14 mouse cellular contexts compared by ENCODE assay signal in the genomic region with DNA sequence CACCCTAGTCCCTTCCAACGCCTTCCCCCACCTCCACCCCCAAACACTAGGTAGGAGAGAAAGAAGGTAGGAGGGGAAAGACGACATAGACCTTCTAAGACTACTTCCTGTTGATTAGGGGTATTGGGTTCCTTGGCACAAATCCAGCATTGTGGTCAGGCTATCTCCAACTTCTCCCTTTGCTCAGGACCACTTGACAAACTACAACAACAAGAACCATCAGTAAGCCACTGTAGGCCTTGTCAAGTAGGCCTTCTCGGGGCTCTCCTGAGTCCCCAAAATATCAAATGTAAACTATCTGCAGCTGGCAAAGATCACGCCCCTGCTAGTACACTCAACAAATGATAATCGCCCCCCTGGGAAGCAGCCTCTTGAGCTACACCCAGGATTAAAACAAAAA. TPM values are rescaled to one million over a fixed set of nuclear protein-coding genes. Genes with fewer than 3 reads are reported as not detected.
DNase-seq lines count a peak whose midpoint lies in the region; ATAC-seq and TF ChIP-seq lines count a peak whose summit lies in the region.
"Had no signal": no experiment of that assay in that cellular context is flagged by ENCODE, and none has a peak within 500 bp of the region (broad histone marks: within the 10 kb centered on the region; RNA-seq: fewer than 3 reads in every experiment).

No protein-coding gene starts in this region.

- no peak for TF ChIP-seq CTCF in liver, postnatal 0 days (IDR thresholded peaks at IDR 0.05; ENCODE audit: low read depth)

- H3K27me3 ChIP-seq in liver, postnatal 0 days (ENCODE audit: insufficient read depth, low read length): no peaks in the 10 kb centered on the region
- no peaks in the 10 kb centered on the region for H3K27me3 ChIP-seq in midbrain, embryonic 14.5 days (ENCODE audit: control insufficient read depth, insufficient read depth, low read length)
- H3K27me3 ChIP-seq: hindbrain, embryonic 15.5 days; limb, embryonic 12.5 days had no signal

- H3K27ac ChIP-seq in liver, postnatal 0 days (ENCODE audit: low read depth): peak overlapping the region; percentile 64
- H3K27ac ChIP-seq in midbrain, embryonic 14.5 days (replicated peaks; ENCODE audit: low read depth, low read length): no peak overlapping the region
- H3K27ac ChIP-seq: hindbrain, embryonic 15.5 days; limb, embryonic 12.5 days had no signal

- 33% methylated on average over 5 of the region's 5 CpGs for WGBS in liver, postnatal 0 days (ENCODE audit: insufficient replicate concordance)
- 88% methylated on average over 5 of the region's 5 CpGs for WGBS in midbrain, embryonic 14.5 days

- no peak overlapping the region for H3K9ac ChIP-seq in liver, postnatal 0 days (replicated peaks)
- no peak overlapping the region for H3K9ac ChIP-seq in midbrain, embryonic 14.5 days (replicated peaks; ENCODE audit: low read length)
- H3K9ac ChIP-seq: hindbrain, embryonic 15.5 days; limb, embryonic 12.5 days had no signal

- no peak for ATAC-seq in liver, postnatal 0 days
- no peak for ATAC-seq in midbrain, embryonic 14.5 days (ENCODE audit: low FRiP score, low TSS enrichment)

- H3K4me3 ChIP-seq in liver, postnatal 0 days (ENCODE audit: low read depth, low read length): no peak overlapping the region
- no peak overlapping the region for H3K4me3 ChIP-seq in midbrain, embryonic 14.5 days (replicated peaks; ENCODE audit: low read depth, low read length)
- H3K4me3 ChIP-seq: hindbrain, embryonic 15.5 days; limb, embryonic 12.5 days; myocyte had no signal

- H3K4me2 ChIP-seq in liver, postnatal 0 days (ENCODE audit: low read depth, low read length): peak overlapping the region; percentile 30; the same call in 1 of the 2 replicates
- H3K4me2 ChIP-seq in midbrain, embryonic 14.5 days (ENCODE audit: low read length): no peak overlapping the region
- H3K4me2 ChIP-seq: heart, embryonic 11.5 days; hindbrain, embryonic 15.5 days; limb, embryonic 12.5 days had no signal

- TF ChIP-seq EP300 in liver, postnatal 0 days (IDR thresholded peaks at IDR 0.05; ENCODE audit: low read depth): no peak

- H3K36me3 ChIP-seq in liver, postnatal 0 days (replicated peaks; ENCODE audit: insufficient read depth, low read length): peaks cover 27% of the 10 kb centered on the region
- H3K36me3 ChIP-seq in midbrain, embryonic 14.5 days (ENCODE audit: control insufficient read depth, insufficient read depth, low read length): peaks cover 30% of the 10 kb centered on the region

- H3K4me1 ChIP-seq in liver, postnatal 0 days (ENCODE audit: insufficient read depth): peaks cover 33% of the 10 kb centered on the region
- peaks cover 13% of the 10 kb centered on the region for H3K4me1 ChIP-seq in midbrain, embryonic 14.5 days (ENCODE audit: control insufficient read depth, insufficient read depth, low read length)

- peak; percentile 44 to 61 for DNase-seq in spleen, postnatal 36 days (ENCODE audit: low spot score in 2 of 2)
- no peak for DNase-seq in spleen, adult 12 weeks (ENCODE audit: low spot score)
- DNase-seq in c-Kit-positive CD71-negative TER-119-negative erythroid progenitor cells, embryonic 14.5 days (ENCODE audit: low read depth): peak; percentile 59
- peak; percentile 50 for DNase-seq in liver, postnatal 0 days
- DNase-seq in layer of hippocampus, postnatal 36 days: no peak
- DNase-seq in kidney, postnatal 10 days: no peak
- no peak for DNase-seq in midbrain, embryonic 14.5 days
- DNase-seq: adrenal gland, adult 8-10 months; kidney, postnatal 14 days; retina, postnatal 1 day had no signal

- no peaks in the 10 kb centered on the region for H3K9me3 ChIP-seq in liver, postnatal 0 days (ENCODE audit: low read length)
- no peaks in the 10 kb centered on the region for H3K9me3 ChIP-seq in midbrain, embryonic 14.5 days (ENCODE audit: control insufficient read depth, low read length)
- H3K9me3 ChIP-seq: hindbrain, embryonic 15.5 days; limb, embryonic 12.5 days had no signal

RNA-seq across cellular contexts. Expression of gene Cpsf2, which starts 4.5 kb away (rescaled TPM):
- polyA plus RNA-seq in liver, postnatal 0 days (2015; fragmentation: Nextera tagmentation; extraction: Ambion mirVana): 11.4 and 12.0 TPM in 2 replicates
- 10 to 100 TPM; 27.8 to 28.8 TPM for total RNA-seq in layer of hippocampus, postnatal 36 days (2021)
- polyA plus RNA-seq in midbrain, embryonic 14.5 days (2014; fragmentation: Nextera tagmentation; extraction: Ambion mirVana): 32.3 and 37.4 TPM in 2 replicates

RNA-seq across cellular contexts. Expression of gene Atxn3, which starts 22.2 kb away (rescaled TPM):
- polyA plus RNA-seq in liver, postnatal 0 days (2015; fragmentation: Nextera tagmentation; extraction: Ambion mirVana): 7.4 and 7.6 TPM in 2 replicates
- 10 to 100 TPM; 21.9 to 22.7 TPM for total RNA-seq in layer of hippocampus, postnatal 36 days (2021)
- 13.6 and 19.5 TPM in 2 replicates for polyA plus RNA-seq in midbrain, embryonic 14.5 days (2014; fragmentation: Nextera tagmentation; extraction: Ambion mirVana)

Comparison
In these comparisons a context has a peak if more than half of its experiments do, and no peak if none do; other contexts are left out.
1. DNase-seq: peak in spleen, postnatal 36 days (2 of 2), c-Kit-positive CD71-negative TER-119-negative erythroid progenitor cells, embryonic 14.5 days (single experiment) and liver, postnatal 0 days (single experiment); none in spleen, adult 12 weeks (single experiment), layer of hippocampus, postnatal 36 days (0 of 2), kidney, postnatal 10 days (single experiment) and midbrain, embryonic 14.5 days (single experiment).